Mouse (Mus musculus) heart, embryonic 10.5 days (tissue): ENCODE data around the gene Gstm4. TPM values are rescaled to one million over a fixed set of nuclear protein-coding genes. Genes with fewer than 3 reads are reported as not detected.
"Not testable (repeated sequence)": the region's sequence is repeated elsewhere in the genome, so short reads cannot be mapped to it uniquely, and the experiment has no call there.

Experiments
- DNase-seq: peaks from one replicate; pipeline ENCODE4 v3.0.0-alpha.2; 2017; ENCODE audit warnings: low spot score
- H3K27ac ChIP-seq: fragments of 300-500 bp; sonication (generic); 2 replicates; pipeline ENCODE4 v1.5.1; 2016; ENCODE audit warnings: mild to moderate bottlenecking
- H3K27me3 ChIP-seq: fragments of 300-500 bp; sonication (generic); 2 replicates; pipeline ENCODE4 v1.6.1; 2016; ENCODE audit warnings: mild to moderate bottlenecking; ENCODE audit not compliant: poor library complexity, insufficient read depth, severe bottlenecking
- H3K36me3 ChIP-seq: fragments of 300-500 bp; sonication (generic); 2 replicates; pipeline ENCODE4 v1.6.1; 2016; ENCODE audit warnings: mild to moderate bottlenecking, moderate library complexity
- H3K4me1 ChIP-seq: fragments of 300-500 bp; sonication (generic); 2 replicates; pipeline ENCODE4 v1.6.1; 2016; ENCODE audit warnings: mild to moderate bottlenecking
- H3K4me3 ChIP-seq: fragments of 300-500 bp; sonication (generic); 2 replicates; pipeline ENCODE4 v1.5.1; 2016; ENCODE audit warnings: mild to moderate bottlenecking, moderate library complexity
- H3K9me3 ChIP-seq: fragments of 300-500 bp; sonication (generic); 2 replicates; pipeline ENCODE4 v1.6.1; 2016; ENCODE audit warnings: mild to moderate bottlenecking, moderate library complexity
- WGBS: fragments of 180-500 bp; shearing (Covaris S2); methylation state at CpG from one replicate; pipeline ENCODE4 v1.1.7; 2016; 5-methylcytosine and 5-hydroxymethylcytosine counted together
- polyA plus RNA-seq: library from polyadenylated mRNA; unstranded; fragments of >200 nt; fragmentation: Nextera tagmentation; extraction: Ambion mirVana; gene quantifications from 2 replicates; pipeline ENCODE4 v1.2.1, GENCODE M21; 2016

Gstm4 gene
- polyA plus RNA-seq, 1 experiment from 2014 or later: 21.1 TPM

DNA sequence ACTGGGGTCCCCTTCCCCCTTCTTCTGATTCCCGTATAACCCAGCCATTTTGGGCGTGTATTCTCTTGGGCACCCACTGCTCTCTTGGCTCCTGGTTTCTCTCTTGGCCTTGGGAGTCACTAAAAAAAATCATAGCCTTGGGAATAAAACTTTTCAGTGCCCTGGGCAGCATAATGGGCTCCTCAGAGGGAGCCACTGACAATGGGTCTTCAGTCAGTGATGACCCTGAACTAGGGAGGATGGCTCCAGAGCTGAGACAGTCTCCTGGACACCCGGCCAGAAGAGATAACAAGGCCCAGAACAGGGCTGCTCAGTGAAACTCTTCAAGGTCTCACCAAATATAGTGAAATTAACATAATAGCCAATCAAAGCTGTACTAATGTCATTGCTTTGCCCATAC is 46.1 kb downstream of the Gstm4 start:
- WGBS: 80% methylated on average over 3 of the region's 3 CpGs
- Histone ChIP-seq H3K27ac (no peak overlapping the region), H3K4me3 (no peak overlapping the region), H3K9me3 (no peaks in the 10 kb centered on the region), H3K36me3 (no peaks in the 10 kb centered on the region), H3K4me1 (no peaks in the 10 kb centered on the region), H3K27me3 (no peaks in the 10 kb centered on the region)
- no peak for DNase-seq

DNA sequence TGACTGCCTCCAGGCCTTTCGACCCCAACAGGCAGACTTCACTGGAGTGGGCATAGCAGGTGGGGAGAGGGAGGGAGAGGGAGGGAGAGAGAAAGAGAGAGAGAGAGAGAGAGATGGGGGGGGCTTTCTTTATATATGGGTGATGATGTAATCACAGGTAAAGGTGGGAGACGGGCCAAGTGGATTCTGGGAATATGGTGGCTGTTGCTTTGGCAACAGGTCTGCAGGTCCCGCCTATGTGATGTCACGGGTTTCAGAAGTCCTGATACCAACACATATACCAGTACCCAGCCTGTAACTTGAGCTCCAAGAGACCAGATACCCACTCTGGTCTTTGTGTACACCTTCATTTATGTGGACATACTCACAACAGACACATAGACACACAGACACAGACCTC is 48.1 kb downstream of the Gstm4 start:
- no peaks in the 10 kb centered on the region for H3K36me3 ChIP-seq
- DNase-seq: no peak
- no peaks in the 10 kb centered on the region for H3K9me3 ChIP-seq
- H3K27ac ChIP-seq: no peak overlapping the region
- no peaks in the 10 kb centered on the region for H3K4me1 ChIP-seq
- H3K27me3 ChIP-seq: no peaks in the 10 kb centered on the region
- WGBS: 86% methylated on average over 4 of the region's 4 CpGs
- H3K4me3 ChIP-seq: no peak overlapping the region

- H3K9me3 ChIP-seq, H3K4me1 ChIP-seq, DNase-seq: not testable (repeated sequence)
Observed at GRCm38 (mm10) chr3:107995974-107996373, 48.7 kb downstream of the Gstm4 start.

More at GRCm38 (mm10) chr3:107995974-107996373, 48.7 kb downstream of the Gstm4 start:
- H3K36me3 ChIP-seq, H3K4me3 ChIP-seq, H3K27me3 ChIP-seq, H3K27ac ChIP-seq: not testable (repeated sequence)
- WGBS: 80% methylated on average over 2 of the region's 2 CpGs

Other genes starting within 250 kb of the Gstm4 start
- not detected in 2 replicates for gene Eps8l3, start 167.7 kb downstream of the Gstm4 start, polyA plus RNA-seq
- gene Gstm5, start 149.1 kb downstream of the Gstm4 start, polyA plus RNA-seq: 121 and 146 TPM in 2 replicates
- gene Gstm7, start 113.1 kb downstream of the Gstm4 start, polyA plus RNA-seq: 14.1 and 16.1 TPM in 2 replicates
- 9.5 and 10.6 TPM in 2 replicates for gene Gstm6, start 101.1 kb downstream of the Gstm4 start, polyA plus RNA-seq
- gene Gstm3, start 75.6 kb downstream of the Gstm4 start, polyA plus RNA-seq: 1.2 TPM in 1 of 2 replicates, not detected in the other
- 46.9 and 47.2 TPM in 2 replicates for gene Gstm2, start 58.4 kb downstream of the Gstm4 start, polyA plus RNA-seq
- 30.1 and 62.2 TPM in 2 replicates for gene Gstm1, start 26.9 kb downstream of the Gstm4 start, polyA plus RNA-seq
- gene Ampd2, start 41.8 kb upstream of the Gstm4 start, polyA plus RNA-seq: 57.5 and 62.8 TPM in 2 replicates
- gene Gnat2, start 47.9 kb upstream of the Gstm4 start, polyA plus RNA-seq: 1.1 and 1.9 TPM in 2 replicates
- gene Gnai3, start 101.3 kb upstream of the Gstm4 start, polyA plus RNA-seq: 106 and 131 TPM in 2 replicates
- gene Gpr61, start 110.0 kb upstream of the Gstm4 start, polyA plus RNA-seq: 0.11 and 0.33 TPM in 2 replicates
- gene Amigo1, start 141.4 kb upstream of the Gstm4 start, polyA plus RNA-seq: 1.4 and 3.3 TPM in 2 replicates
- gene Cyb561d1, start 156.3 kb upstream of the Gstm4 start, polyA plus RNA-seq: 3.1 and 3.9 TPM in 2 replicates
- 9.2 and 11.7 TPM in 2 replicates for gene Atxn7l2, start 166.0 kb upstream of the Gstm4 start, polyA plus RNA-seq
- gene Sypl2, start 181.8 kb upstream of the Gstm4 start, polyA plus RNA-seq: 0.39 and 1.0 TPM in 2 replicates
- 280 and 324 TPM in 2 replicates for gene Psma5, start 212.0 kb upstream of the Gstm4 start, polyA plus RNA-seq
- gene Sort1, start 239.2 kb upstream of the Gstm4 start, polyA plus RNA-seq: 15.1 and 26.4 TPM in 2 replicates